Mouse (Mus musculus) adrenal gland, postnatal 25 days (tissue): ENCODE measurements around the gene Slc7a7. TPM values are rescaled to one million over a fixed set of nuclear protein-coding genes. Genes with fewer than 3 reads are reported as not detected.

Source experiments
- DNase-seq: peaks from one replicate; pipeline ENCODE4 v3.0.0; 2021; ENCODE audit warnings: mixed read lengths
- total RNA-seq: library from RNA; stranded (reverse); gene quantifications from 2 replicates; pipeline ENCODE4 v1.2.3, GENCODE M21; 2021

The Slc7a7 gene
- total RNA-seq, 1 experiment from 2014 or later, result 5.4 TPM

DNA sequence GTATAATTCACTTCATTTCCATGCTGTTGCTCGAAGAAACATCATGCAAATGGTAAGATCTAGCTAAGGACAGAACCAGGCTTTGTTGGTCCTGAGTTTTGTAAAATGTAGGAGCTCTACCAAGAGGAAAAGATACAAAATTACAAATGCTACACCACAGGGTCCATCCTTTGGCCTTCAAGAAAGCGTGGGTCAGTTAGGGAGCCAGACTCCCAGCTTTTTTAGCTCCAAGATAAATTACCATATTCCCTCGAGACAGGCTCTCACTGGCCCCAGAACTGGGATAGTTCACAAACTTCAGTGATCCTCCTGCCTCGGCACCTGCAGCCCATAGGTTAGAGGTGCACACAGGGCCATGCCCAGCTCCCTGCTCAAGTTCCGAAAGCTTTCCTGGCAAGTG, 93.1 kb downstream of the Slc7a7 start:
- DNase-seq, result no peak

- peak; percentile 26 for DNase-seq
These were observed 95.8 kb downstream of the Slc7a7 start for GRCm38 (mm10) chr14:54321556-54322376.

Other genes with a start within 250 kb of the Slc7a7 start
- 310 and 330 TPM in 2 replicates for gene Dad1, start 163.7 kb downstream of the Slc7a7 start, total RNA-seq
- gene Abhd4, start 163.6 kb downstream of the Slc7a7 start, total RNA-seq, result 630 and 676 TPM in 2 replicates
- gene Olfr49, start 132.8 kb downstream of the Slc7a7 start, total RNA-seq, result 0.14 TPM in 1 of 2 replicates, not detected in the other
- gene Oxa1l, start 56.9 kb downstream of the Slc7a7 start, total RNA-seq, result 111 and 126 TPM in 2 replicates
- 197 and 205 TPM in 2 replicates for gene Mrpl52, start 9.1 kb upstream of the Slc7a7 start, total RNA-seq
- 56.4 and 68.5 TPM in 2 replicates for gene Mmp14, start 13.8 kb upstream of the Slc7a7 start, total RNA-seq
- gene Lrp10, start 46.4 kb upstream of the Slc7a7 start, total RNA-seq, result 109 and 130 TPM in 2 replicates
- 0.64 and 0.67 TPM in 2 replicates for gene Rem2, start 58.3 kb upstream of the Slc7a7 start, total RNA-seq
- gene Prmt5, start 99.7 kb upstream of the Slc7a7 start, total RNA-seq, result 46.6 and 48.6 TPM in 2 replicates
- gene Haus4, start 136.8 kb upstream of the Slc7a7 start, total RNA-seq, result 29.5 and 32.5 TPM in 2 replicates
- gene Ajuba, start 159.8 kb upstream of the Slc7a7 start, total RNA-seq, result 19.6 and 24.2 TPM in 2 replicates
- gene 4931414P19Rik, start 188.2 kb upstream of the Slc7a7 start, total RNA-seq, result 7.9 and 12.2 TPM in 2 replicates
- gene Psmb5, start 200.2 kb upstream of the Slc7a7 start, total RNA-seq, result 360 and 367 TPM in 2 replicates
- gene Psmb11, start 203.7 kb upstream of the Slc7a7 start, total RNA-seq, result not detected in 2 replicates
- not detected in 2 replicates for gene Gm17606, start 223.2 kb upstream of the Slc7a7 start, total RNA-seq
- gene Cdh24, start 223.6 kb upstream of the Slc7a7 start, total RNA-seq, result 1.4 and 1.6 TPM in 2 replicates